Mouse (Mus musculus): ENCODE results near the gene Taf1a. TPM values are rescaled to one million over a fixed set of nuclear protein-coding genes. Genes with fewer than 3 reads are reported as not detected.
A peak's percentile ranks its signal among the peaks of the same experiment; 100 is the strongest.
"Not testable (repeated sequence)": the region's sequence is repeated elsewhere in the genome, so short reads cannot be mapped to it uniquely, and the experiment has no call there.

The Taf1a gene
- total RNA-seq (2014; fragmentation: Nextera tagmentation) (17.1 and 21.7 TPM in 2 replicates), total RNA-seq (2017) (12.3 and 15.5 TPM in 2 replicates)

DNA sequence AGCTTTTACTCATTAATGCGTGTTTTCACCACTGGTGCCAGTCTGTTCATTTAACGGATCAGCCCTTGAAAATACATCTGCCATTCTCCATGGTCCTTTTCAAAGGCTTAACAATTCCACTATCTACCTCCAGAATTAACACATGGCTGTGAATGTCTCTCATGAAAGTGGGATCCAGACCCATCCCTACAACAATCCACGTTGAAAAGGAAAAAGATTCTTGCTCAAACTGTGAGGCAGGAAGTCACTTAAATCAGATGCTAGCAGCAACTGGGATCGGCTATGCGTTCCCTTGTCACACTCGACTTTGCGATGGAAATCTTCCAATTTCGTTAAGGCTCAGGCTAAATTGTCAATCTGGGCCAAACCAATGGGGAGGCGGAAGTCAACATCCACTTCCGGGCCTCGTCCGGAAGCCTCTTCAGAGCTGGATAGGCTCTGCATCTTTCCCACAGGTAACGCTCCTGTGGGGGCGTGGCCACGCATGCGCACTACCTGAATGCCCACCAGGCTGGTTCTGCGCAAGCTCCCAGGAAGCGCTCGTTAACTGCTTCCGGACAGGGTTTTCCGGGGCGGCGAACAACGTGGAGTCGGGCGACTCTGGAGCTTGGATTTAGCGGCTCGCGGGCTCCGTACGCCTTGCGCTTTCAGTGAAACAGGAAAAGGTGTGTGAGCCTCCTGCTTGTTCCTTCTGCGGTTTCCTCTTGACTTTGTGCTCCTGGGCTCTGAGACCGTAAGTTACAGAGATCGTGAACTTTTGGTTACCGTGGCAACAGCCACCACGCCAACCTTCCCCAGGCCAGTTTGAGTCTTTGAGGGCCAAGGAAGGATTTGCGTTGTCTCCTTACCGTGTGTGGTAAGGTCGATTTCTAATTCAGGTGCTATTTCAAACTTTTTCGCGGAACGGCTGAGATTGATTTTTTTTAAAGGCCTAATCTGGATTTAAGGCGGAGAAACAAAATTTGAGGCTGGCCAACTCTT is at the start of gene Taf1a:
Gene Taf1a, plus strand, starts transcription at position 556 of the 981 bp plus-strand sequence.
- peak; percentile 99 for ATAC-seq (replicated peaks; ENCODE audit: low FRiP score, low TSS enrichment, poor library complexity, severe bottlenecking)

DNA sequence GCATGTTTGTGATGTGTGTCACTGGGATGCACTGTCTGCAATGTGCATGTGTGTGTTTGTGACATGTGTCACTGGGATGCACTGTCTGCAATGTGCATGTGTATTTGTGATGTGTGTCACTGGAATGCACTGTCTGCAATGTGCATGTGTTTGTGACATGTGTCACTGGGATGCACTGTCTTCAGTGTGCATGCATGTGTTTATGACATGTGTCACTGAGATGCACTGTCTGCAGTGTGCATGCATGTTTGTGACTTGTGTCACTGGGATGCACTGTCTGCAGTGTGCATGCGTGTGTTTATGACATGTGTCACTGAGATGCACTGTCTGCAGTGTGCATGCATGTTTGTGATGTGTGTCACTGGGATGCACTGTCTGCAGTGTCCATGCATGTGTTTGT is 45.9 kb upstream of the Taf1a start:
- not testable (repeated sequence) for ATAC-seq (replicated peaks; ENCODE audit: low FRiP score, low TSS enrichment, poor library complexity, severe bottlenecking)

DNA sequence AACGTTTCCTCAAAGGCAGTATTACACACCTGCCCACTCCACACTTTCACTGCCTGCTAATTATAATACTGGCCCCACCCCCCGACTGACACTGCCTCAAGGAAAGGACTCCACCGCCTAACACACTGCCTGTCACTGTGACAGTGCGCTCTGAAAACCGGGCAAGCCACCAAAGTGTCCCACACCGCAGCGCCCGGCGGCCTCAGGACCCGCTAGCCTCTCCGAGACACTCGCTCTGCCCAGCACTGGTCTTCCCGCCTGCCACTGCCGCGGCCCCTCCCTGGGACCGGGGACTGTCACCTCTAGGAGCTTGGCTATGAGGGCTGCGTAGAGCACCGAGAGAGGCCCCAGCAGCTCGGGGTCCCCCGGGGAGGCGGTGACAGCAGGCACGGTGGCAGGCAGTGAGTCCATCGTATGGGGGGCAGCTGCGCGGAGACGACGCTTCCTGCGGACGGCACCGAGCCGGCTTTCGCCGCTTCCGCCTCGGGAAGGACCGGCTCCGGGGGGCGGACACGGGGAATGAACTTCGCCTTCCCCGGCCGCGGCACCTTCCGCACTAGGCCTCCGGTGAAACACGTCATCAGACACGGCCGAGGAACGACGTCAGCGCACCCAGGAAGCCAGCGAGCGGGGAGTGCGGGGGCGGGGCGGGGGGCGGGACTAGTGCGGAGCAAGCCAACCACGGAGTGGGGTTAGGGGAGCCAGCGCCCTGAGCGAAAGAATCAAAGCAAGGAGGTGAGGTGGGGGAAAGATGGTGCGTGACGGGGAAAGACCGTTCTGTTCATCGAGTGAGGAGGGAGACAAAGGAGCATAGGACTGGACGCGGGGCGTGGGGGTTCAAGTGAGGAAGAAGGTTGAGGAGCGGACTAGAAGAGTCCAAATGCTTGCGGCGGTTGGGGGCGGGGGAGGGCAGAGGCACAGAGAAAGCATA is 43.6 kb upstream of the Taf1a start:
- ATAC-seq (replicated peaks; ENCODE audit: low FRiP score, low TSS enrichment, poor library complexity, severe bottlenecking) = peak; percentile 84

DNA sequence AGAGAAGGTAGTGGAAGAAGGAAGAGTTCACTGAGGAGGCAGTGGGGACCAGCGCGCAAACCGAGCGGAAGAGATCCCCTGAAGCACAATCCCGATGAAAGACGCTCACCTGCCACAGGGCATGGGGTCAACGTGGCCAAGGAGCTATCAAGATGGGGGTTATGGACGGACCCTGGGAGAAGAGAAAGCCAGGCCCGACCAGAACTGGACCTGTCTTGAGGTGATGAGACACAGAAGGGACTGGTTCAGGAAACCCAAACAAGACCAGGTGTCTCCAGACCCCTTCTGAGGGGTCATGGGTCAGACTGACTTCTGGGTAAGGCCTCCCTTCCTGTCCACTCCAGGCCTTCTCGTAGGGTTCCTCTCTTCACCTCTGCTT is 43.0 kb upstream of the Taf1a start:
- ATAC-seq (replicated peaks; ENCODE audit: low FRiP score, low TSS enrichment, poor library complexity, severe bottlenecking) = no peak

DNA sequence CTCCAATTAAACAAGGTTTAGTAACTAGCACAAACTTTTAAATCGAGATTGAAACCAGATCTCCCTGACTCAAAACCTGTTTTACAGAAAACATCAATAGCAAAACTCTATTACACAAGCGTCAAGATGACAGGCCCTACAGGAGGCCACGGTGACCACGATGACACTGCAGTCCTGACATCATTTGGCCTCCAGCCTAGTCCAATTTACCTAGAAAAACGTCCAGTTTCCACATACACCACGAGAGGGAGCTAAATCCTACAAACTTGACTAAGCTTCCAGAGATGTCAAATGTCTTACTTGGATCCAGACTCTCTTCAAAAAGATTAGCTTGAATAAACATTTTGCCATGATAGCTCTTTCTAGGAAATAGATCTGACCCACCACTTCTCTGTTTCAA is 38.9 kb upstream of the Taf1a start:
- ATAC-seq (replicated peaks; ENCODE audit: low FRiP score, low TSS enrichment, poor library complexity, severe bottlenecking) = peak; percentile 78

DNA sequence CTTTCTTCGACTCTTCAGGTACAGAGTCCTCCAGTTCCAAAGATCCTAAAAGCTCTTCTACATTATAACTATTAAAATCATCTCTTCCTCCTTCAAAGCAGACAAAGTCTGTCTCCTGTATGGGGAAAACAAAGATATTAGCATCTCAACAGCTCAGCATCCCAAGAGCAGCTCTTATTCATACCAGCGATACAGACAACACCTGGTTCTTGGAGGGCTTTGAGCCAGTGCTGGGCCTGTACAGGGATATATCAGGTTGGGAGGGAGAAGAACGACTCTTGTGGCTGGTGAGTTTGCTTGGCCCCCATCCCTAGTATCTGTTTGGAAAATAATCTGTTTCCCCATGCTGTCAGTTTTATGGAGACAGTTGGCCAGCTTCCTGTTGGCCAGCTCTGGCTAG is 29.9 kb upstream of the Taf1a start:
- ATAC-seq (replicated peaks; ENCODE audit: low FRiP score, low TSS enrichment, poor library complexity, severe bottlenecking) = no peak

DNA sequence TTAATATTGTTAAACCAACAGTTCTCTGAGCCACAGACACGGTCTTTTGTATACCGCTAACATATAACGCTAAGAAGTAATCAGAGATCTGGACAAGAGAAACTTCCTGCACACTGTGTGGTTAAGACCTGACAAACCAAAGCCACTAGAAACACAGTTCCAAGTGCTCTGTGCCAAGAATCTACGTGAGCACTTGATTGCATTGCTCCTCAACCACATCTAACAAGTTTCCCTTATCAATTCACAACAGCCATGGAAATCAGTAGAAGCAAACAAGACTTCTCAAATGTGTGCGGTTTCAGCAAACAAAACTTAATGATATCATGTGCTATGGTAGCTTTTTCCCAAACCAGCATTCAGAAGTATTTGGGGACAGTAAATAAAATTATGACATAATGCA is 26.5 kb upstream of the Taf1a start:
- peak; percentile 92 for ATAC-seq (replicated peaks; ENCODE audit: low FRiP score, low TSS enrichment, poor library complexity, severe bottlenecking)

DNA sequence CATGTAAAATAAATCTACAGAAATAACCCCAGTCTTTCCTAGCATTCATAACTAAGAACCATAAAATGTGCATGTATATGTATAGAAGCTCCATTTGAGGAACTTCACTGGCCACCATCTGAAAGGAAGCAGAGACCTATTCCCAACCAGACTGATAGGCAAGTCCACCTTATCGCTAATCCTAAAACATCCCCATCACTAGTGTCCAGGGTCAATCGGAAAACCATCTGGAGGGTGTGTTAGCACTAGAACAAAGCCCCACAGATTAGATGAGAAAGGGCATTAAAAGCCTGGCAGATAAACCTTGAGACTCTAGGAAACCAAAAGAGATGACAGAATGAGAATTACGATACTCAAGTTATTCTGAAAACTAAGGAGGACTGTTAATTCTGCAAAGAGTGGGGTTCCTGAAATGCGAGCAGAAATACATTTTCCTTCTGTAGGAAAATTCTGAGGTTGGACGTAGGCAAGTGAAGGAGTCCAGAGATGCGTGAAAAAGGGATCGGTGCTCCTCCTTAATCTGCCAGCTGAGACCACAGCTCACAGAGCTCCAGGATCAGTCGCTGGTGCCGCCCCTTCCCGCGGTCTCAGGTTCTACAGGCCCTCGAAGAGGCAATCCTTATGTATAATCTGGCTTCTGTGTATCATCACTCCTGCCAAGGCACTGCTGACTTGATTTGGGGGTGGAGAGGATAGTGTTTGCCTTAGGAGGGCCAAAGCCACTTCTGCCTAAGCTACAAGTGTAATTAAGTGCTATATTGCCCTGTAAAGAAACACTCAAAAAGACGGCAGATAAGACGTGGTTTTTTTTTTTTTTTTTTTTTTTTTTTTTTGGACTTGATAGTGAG is 25.8 kb upstream of the Taf1a start:
- peak; percentile 1; the same call in 1 of the 2 replicates for ATAC-seq (replicated peaks; ENCODE audit: low FRiP score, low TSS enrichment, poor library complexity, severe bottlenecking)

DNA sequence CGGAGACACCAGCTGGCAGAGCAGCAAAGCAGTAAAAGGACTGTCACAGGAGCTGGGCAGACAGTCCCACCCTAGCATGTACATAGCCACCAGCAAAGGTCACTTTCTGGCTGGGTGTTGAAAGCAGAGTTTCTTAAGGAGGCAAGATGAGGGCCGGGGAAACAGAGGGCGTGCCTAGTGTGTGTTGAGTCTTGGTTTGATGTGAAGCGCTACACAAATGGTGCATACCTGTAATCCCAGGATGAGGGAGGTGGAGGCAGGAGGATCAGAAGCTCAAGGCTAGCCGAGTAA is 25.3 kb upstream of the Taf1a start:
- no peak for ATAC-seq (replicated peaks; ENCODE audit: low FRiP score, low TSS enrichment, poor library complexity, severe bottlenecking)

DNA sequence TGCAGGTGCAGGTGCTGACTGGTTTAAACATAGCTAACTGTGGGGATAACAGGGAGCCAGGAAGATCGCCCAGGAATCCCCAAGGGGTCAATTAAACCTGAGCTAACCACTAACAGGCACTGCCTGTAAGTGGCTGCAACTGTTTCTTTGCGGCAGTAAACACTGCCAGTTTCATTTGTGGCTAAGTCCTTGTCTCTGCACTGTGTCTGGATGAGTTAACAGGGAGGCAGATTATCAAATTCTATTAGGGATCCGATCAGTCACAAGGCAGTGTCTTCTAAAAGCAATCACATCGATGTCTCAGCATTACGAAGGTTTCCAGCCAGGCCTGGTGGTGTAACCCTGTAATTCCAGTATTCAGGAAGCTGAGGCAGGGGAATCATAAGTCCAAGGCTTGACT is 22.4 kb upstream of the Taf1a start:
- ATAC-seq (replicated peaks; ENCODE audit: low FRiP score, low TSS enrichment, poor library complexity, severe bottlenecking) = no peak

DNA sequence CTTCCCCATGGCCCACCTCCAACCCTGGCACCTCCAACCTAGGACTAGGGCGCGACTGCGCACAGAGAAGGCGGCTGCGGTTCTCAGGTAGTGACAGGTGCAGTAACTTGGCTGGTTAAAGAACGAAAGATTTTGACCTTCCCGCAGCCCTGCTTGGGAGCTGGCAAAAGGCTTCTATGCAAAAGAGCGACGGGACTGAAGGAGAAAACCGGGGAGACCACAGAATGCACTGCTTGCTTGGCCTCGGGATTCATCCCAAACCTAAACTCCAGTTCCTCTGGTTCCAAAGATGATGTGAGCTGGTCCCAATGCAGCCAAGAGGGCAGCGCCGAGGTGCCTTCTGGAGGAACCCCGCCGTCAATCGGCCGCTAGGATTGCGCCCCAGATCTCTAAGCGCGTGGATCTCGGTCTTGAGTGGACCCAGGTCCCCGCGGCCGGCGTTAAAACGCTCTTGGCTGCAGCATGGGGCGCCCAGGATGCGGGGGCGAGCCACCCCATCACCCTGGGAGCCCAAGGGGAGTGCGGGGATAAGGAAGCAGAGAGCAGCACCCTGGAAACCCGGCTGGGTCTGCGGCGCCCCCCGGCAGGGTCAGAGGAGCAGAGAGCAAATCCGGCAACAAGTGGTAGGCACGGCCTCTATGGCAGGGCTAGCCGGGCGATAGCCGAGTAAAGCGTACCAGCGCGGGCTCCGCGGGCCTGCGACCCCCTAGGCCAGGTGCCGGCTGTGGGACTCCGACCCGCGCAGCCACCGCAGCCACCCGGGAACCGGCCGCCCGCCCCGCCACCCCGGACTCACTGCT is 20.0 kb upstream of the Taf1a start:
- ATAC-seq (replicated peaks; ENCODE audit: low FRiP score, low TSS enrichment, poor library complexity, severe bottlenecking) = peak; percentile 13

DNA sequence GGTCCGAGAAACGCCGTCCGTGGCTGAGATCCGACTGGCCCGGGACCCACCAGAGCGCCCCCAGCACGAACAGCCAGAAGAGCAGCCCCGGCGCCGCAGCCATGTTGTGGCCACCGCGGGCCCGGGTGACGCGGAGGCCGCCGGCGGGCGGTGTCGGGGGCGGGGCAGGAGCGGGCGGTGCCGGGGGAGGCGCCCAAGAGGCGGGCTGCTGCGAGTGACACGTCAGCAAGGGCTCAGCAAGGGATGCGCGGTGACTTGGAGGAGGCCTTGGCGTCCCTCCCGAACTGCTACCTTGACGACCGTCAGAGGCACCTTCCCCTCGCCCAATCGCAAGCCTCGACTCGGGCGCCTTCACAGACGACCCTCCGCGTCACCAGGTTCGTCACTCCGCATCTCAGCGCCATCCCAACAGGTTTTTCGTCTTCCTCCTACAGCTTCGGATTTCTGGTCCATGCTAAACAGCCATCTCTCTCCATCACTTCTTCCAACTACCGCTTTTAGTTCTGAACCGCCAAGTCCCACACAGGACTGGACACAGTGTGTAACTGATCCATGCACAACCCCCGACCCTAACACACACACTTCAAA is 19.3 kb upstream of the Taf1a start, which contains the start of gene Mia3:
Gene Mia3, minus strand, starts transcription at position 127 of the 588 bp plus-strand sequence.
- peak; percentile 98 for ATAC-seq (replicated peaks; ENCODE audit: low FRiP score, low TSS enrichment, poor library complexity, severe bottlenecking)

DNA sequence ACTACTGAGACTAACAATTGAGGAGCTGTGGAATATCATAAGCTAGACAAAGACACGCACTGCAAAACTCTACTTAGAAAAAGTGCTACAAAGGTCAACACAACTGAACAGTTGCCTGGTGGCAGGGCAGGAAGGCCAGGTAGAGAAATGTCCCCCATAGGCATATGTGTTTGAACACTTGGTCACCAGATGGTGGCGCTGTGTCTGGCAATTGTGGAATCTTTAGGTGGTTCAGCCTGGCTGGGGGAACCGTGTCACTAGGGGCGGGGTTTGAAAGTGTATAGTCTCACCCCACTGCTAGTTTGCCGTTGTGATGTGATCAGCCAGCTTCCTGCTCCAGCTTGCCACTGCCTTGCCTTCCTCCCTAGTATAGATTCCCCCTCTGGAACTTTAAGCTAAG is 14.1 kb upstream of the Taf1a start:
- no peak for ATAC-seq (replicated peaks; ENCODE audit: low FRiP score, low TSS enrichment, poor library complexity, severe bottlenecking)

DNA sequence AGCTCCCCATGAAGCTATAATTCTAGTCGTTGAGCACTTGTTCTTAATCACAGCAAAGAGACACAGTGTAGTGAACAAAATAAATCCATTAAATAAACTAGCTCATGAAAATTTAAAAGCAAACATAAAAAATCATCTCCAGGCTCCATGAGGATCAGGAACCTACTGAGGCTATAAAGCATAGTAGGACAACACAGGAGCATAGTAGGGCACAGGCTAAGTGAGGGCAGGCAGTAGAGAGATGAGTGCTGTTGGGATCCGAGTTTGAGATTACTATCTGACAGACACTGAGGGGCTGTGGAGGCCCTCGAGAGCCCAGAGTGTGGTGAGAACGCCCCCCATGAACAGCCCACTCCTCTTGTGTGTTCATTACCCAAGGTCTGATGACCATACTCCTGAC is 11.7 kb upstream of the Taf1a start:
- no peak for ATAC-seq (replicated peaks; ENCODE audit: low FRiP score, low TSS enrichment, poor library complexity, severe bottlenecking)

DNA sequence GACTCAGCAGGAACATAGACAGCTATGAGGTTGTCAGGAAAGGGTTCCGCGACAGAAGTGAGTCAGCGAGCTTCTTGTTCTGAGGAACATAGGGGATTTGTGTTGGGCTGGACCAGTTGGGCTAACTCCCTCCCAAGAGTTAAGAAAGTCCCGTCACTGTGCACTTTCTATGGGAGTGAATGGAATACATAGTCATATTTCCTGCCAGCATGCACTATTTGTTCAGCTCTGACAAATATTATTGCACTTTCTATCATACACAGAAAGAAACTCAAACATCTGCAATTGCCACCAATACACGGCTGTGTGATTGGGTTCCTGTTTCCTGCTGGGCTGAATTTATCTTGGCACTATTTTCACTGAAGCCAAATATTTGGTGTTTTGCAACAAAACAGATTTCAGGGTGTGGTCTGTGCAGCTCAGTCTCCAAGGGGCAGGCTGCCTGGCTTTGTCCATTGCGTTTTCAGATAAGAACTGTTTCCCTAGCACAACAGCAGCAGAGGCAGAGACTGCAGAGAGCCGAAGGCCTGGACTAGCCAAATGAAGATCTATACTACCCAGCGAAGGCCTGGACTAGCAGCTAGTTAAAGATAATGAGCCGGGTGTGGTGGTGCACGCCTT is 10.3 kb upstream of the Taf1a start:
- peak; percentile 97 for ATAC-seq (replicated peaks; ENCODE audit: low FRiP score, low TSS enrichment, poor library complexity, severe bottlenecking)

DNA sequence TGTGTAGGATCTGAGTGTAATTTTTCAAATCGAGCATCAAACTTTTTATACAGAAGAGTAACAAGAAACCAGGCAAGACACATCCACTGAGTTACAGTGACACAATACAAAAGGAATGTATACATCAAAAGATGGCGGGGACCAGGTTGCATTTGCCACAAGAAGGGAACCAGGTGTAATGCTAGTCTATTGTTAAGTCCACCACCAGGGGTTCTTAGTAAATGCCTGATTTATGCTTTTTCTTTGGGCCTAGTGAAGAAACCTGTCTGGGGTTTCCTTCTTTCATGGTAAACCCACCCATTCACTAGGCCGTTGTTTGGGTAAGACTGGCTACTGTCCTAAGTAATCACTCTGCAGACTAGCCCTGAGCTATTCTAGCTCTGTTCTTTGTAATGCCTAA is 9.4 kb upstream of the Taf1a start:
- ATAC-seq (replicated peaks; ENCODE audit: low FRiP score, low TSS enrichment, poor library complexity, severe bottlenecking) = not testable (repeated sequence)

DNA sequence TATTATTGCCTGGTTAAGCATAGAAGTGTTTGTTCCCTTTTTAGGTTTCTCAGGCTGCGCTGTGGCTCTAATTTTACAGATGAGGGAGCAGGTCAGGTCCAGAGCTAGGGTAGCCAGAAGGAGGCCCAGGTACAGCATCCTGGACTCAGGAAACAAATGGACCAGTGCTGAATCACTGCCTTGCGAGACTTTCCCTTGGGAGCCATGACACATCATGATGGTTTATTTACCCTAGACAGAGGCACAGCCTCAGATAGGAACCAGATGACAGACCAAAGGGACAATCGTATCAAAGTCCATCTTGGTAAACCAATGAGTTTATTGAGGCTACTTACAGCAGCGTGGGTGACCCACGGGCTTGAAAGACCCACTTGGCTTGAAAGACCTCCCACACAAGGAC is 7.0 kb upstream of the Taf1a start:
- no peak for ATAC-seq (replicated peaks; ENCODE audit: low FRiP score, low TSS enrichment, poor library complexity, severe bottlenecking)

DNA sequence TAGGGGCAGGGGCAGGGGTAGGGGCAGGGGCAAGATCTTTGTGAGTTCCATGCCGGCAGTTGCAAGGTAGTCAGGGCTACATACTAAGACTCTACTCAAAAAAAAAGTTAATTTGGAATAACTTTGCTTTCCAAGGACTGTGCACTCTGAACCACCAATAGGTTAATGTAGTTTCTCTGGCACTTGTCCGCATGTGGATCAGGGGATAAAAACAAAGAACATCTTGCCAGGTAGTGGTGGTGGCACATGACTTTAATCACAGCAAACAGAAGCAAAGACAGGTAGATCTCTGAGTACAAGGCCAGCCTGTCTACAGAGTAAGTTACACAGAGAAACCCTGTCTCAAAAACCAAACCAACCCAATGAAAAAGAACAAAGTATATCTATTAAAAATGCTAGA is 6.2 kb upstream of the Taf1a start:
- no peak for ATAC-seq (replicated peaks; ENCODE audit: low FRiP score, low TSS enrichment, poor library complexity, severe bottlenecking)
